Mouse (Mus musculus): Measurements from ENCODE around the gene Hoxc5. TPM values are rescaled to one million over a fixed set of nuclear protein-coding genes. Genes with fewer than 3 reads are reported as not detected.

Hoxc5 gene
- not detected in 2 replicates for polyA plus RNA-seq (2015; fragmentation: Nextera tagmentation; extraction: Ambion mirVana)

- Histone ChIP-seq H3K27ac (ENCODE audit: low read depth) (no peak within 1 kb of the TSS), H3K4me3 (ENCODE audit: low read depth, low read length) (no peak within 1 kb of the TSS), H3K4me1 (ENCODE audit: insufficient read depth) (no peaks in the 10 kb centered on the region), H3K9me3 (ENCODE audit: low read length) (no peaks in the 10 kb centered on the region), H3K27me3 (ENCODE audit: insufficient read depth, low read length) (peaks cover 100% of the 10 kb centered on the region), H3K36me3 (replicated peaks; ENCODE audit: insufficient read depth, low read length) (no peaks in the 10 kb centered on the region), H3K9ac (replicated peaks) (no peak within 1 kb of the TSS), H3K4me2 (ENCODE audit: low read depth, low read length) (no peak within 1 kb of the TSS)
- ATAC-seq: no peak
- DNase-seq: no peak
- TF ChIP-seq CTCF (IDR thresholded peaks at IDR 0.05; ENCODE audit: low read depth) (no peak), EP300 (IDR thresholded peaks at IDR 0.05; ENCODE audit: low read depth) (no peak)
- 2% methylated on average over 12 of the region's 12 CpGs for WGBS (ENCODE audit: insufficient replicate concordance)
Measured at GRCm38 (mm10) chr15:102967312-102967510, at the start of gene Hoxc5. Gene Hoxc5 (plus strand): TSS chr15:102967443.

GRCm38 (mm10) chr15:102917972-102918572 lies 49.2 kb upstream of the Hoxc5 start:
- DNase-seq (no peak), ATAC-seq (no peak)
- WGBS (ENCODE audit: insufficient replicate concordance): 2% methylated on average over 20 of the region's 20 CpGs
- Histone ChIP-seq H3K27me3 (ENCODE audit: insufficient read depth, low read length) (peaks cover 90% of the 10 kb centered on the region), H3K9ac (replicated peaks) (no peak overlapping the region), H3K9me3 (ENCODE audit: low read length) (no peaks in the 10 kb centered on the region), H3K4me2 (ENCODE audit: low read depth, low read length) (no peak overlapping the region), H3K36me3 (replicated peaks; ENCODE audit: insufficient read depth, low read length) (no peaks in the 10 kb centered on the region), H3K4me3 (ENCODE audit: low read depth, low read length) (no peak overlapping the region), H3K4me1 (ENCODE audit: insufficient read depth) (no peaks in the 10 kb centered on the region), H3K27ac (ENCODE audit: low read depth) (no peak overlapping the region)
- TF ChIP-seq EP300 (IDR thresholded peaks at IDR 0.05; ENCODE audit: low read depth) (no peak), CTCF (IDR thresholded peaks at IDR 0.05; ENCODE audit: low read depth) (no peak)

- H3K4me2 ChIP-seq (ENCODE audit: low read depth, low read length): no peak overlapping the region
- no peaks in the 10 kb centered on the region for H3K36me3 ChIP-seq (replicated peaks; ENCODE audit: insufficient read depth, low read length)
- 4% methylated on average over 7 of the region's 7 CpGs for WGBS (ENCODE audit: insufficient replicate concordance)
- no peak for DNase-seq
- no peak overlapping the region for H3K4me3 ChIP-seq (ENCODE audit: low read depth, low read length)
- H3K9ac ChIP-seq (replicated peaks): no peak overlapping the region
- no peak for TF ChIP-seq EP300 (IDR thresholded peaks at IDR 0.05; ENCODE audit: low read depth)
- TF ChIP-seq CTCF (IDR thresholded peaks at IDR 0.05; ENCODE audit: low read depth): no peak
- ATAC-seq: no peak
- no peaks in the 10 kb centered on the region for H3K9me3 ChIP-seq (ENCODE audit: low read length)
- no peak overlapping the region for H3K27ac ChIP-seq (ENCODE audit: low read depth)
- peaks cover 85% of the 10 kb centered on the region for H3K27me3 ChIP-seq (ENCODE audit: insufficient read depth, low read length)
- no peaks in the 10 kb centered on the region for H3K4me1 ChIP-seq (ENCODE audit: insufficient read depth)
Measured at GRCm38 (mm10) chr15:102918611-102919265, 48.5 kb upstream of the Hoxc5 start.

GRCm38 (mm10) chr15:102919336-102920180 lies 47.7 kb upstream of the Hoxc5 start:
- TF ChIP-seq EP300 (IDR thresholded peaks at IDR 0.05; ENCODE audit: low read depth): no peak
- no peak for TF ChIP-seq CTCF (IDR thresholded peaks at IDR 0.05; ENCODE audit: low read depth)
- ATAC-seq (no peak), DNase-seq (no peak)
- no peak overlapping the region for H3K9ac ChIP-seq (replicated peaks)
- peaks cover 88% of the 10 kb centered on the region for H3K27me3 ChIP-seq (ENCODE audit: insufficient read depth, low read length)
- no peaks in the 10 kb centered on the region for H3K4me1 ChIP-seq (ENCODE audit: insufficient read depth)
- no peaks in the 10 kb centered on the region for H3K36me3 ChIP-seq (replicated peaks; ENCODE audit: insufficient read depth, low read length)
- no peaks in the 10 kb centered on the region for H3K9me3 ChIP-seq (ENCODE audit: low read length)
- WGBS (ENCODE audit: insufficient replicate concordance): 6% methylated on average over 12 of the region's 12 CpGs
- no peak overlapping the region for H3K4me3 ChIP-seq (ENCODE audit: low read depth, low read length)
- H3K27ac ChIP-seq (ENCODE audit: low read depth): no peak overlapping the region
- no peak overlapping the region for H3K4me2 ChIP-seq (ENCODE audit: low read depth, low read length)

GRCm38 (mm10) chr15:102920619-102921018 lies 46.6 kb upstream of the Hoxc5 start:
- no peak for TF ChIP-seq CTCF (IDR thresholded peaks at IDR 0.05; ENCODE audit: low read depth)
- TF ChIP-seq EP300 (IDR thresholded peaks at IDR 0.05; ENCODE audit: low read depth): no peak
- Histone ChIP-seq H3K4me2 (ENCODE audit: low read depth, low read length) (no peak overlapping the region), H3K9me3 (ENCODE audit: low read length) (no peaks in the 10 kb centered on the region), H3K4me1 (ENCODE audit: insufficient read depth) (no peaks in the 10 kb centered on the region), H3K36me3 (replicated peaks; ENCODE audit: insufficient read depth, low read length) (no peaks in the 10 kb centered on the region), H3K27ac (ENCODE audit: low read depth) (no peak overlapping the region), H3K9ac (replicated peaks) (no peak overlapping the region), H3K4me3 (ENCODE audit: low read depth, low read length) (no peak overlapping the region), H3K27me3 (ENCODE audit: insufficient read depth, low read length) (peaks cover 86% of the 10 kb centered on the region)
- 4% methylated on average over 20 of the region's 20 CpGs for WGBS (ENCODE audit: insufficient replicate concordance)
- DNase-seq (no peak), ATAC-seq (no peak)

Data from liver, postnatal 0 days (tissue).